Mouse (Mus musculus) neural tube, embryonic 11.5 days (tissue): ENCODE results near the gene Oxnad1. TPM values are rescaled to one million over a fixed set of nuclear protein-coding genes. Genes with fewer than 3 reads are reported as not detected.
"Not testable (repeated sequence)": the region's sequence is repeated elsewhere in the genome, so short reads cannot be mapped to it uniquely, and the experiment has no call there.

Source experiments
- ATAC-seq: fragments of 200-750 bp; cut with Nextera tagmentation; 2 replicates; pipeline ENCODE4 v1.8.0; 2017; ENCODE audit warnings: moderate number of reproducible peaks, mild to moderate bottlenecking, moderate TSS enrichment, moderate library complexity; ENCODE audit not compliant: insufficient read depth, low FRiP score, low TSS enrichment
- DNase-seq: peaks from one replicate; pipeline ENCODE4 v3.0.0-alpha.2; 2015; ENCODE audit warnings: low spot score
- H3K27ac ChIP-seq: fragments of 300-500 bp; sonication (generic); 2 replicates; pipeline ENCODE4 v1.5.1; 2014; ENCODE audit warnings: low read depth, mild to moderate bottlenecking, low read length
- H3K27me3 ChIP-seq: fragments of 300-500 bp; sonication (generic); 2 replicates; pipeline ENCODE4 v1.6.1; 2014; ENCODE audit warnings: mild to moderate bottlenecking, low read length, mixed read lengths; ENCODE audit not compliant: control insufficient read depth, insufficient read depth
- H3K36me3 ChIP-seq: fragments of 300-500 bp; sonication (generic); 2 replicates; pipeline ENCODE4 v1.6.1; 2014; ENCODE audit warnings: mild to moderate bottlenecking, low read length, moderate library complexity, mixed read lengths; ENCODE audit not compliant: control insufficient read depth, insufficient read depth
- H3K4me1 ChIP-seq: fragments of 300-500 bp; sonication (generic); 2 replicates; pipeline ENCODE4 v1.6.1; 2014; ENCODE audit warnings: low read length, mixed read lengths; ENCODE audit not compliant: control insufficient read depth, insufficient read depth
- H3K4me2 ChIP-seq: fragments of 300-500 bp; sonication (generic); 2 replicates; pipeline ENCODE4 v1.6.1; 2014; ENCODE audit warnings: low read depth, mild to moderate bottlenecking, moderate library complexity
- H3K4me3 ChIP-seq: fragments of 300-500 bp; sonication (generic); 2 replicates; pipeline ENCODE4 v1.5.1; 2014; ENCODE audit warnings: low read depth, low read length
- H3K9ac ChIP-seq: fragments of 300-500 bp; sonication (generic); 2 replicates; pipeline ENCODE4 v1.6.1; 2014; ENCODE audit warnings: mild to moderate bottlenecking, low read length
- H3K9me3 ChIP-seq: fragments of 300-500 bp; sonication (generic); 2 replicates; pipeline ENCODE4 v1.6.1; 2016; ENCODE audit warnings: low read length; ENCODE audit not compliant: control insufficient read depth
- WGBS: fragments of 180-500 bp; shearing (Covaris S2); extraction: QIAGEN DNeasy Blood & Tissue Kit; methylation state at CpG from one replicate; pipeline ENCODE4 v1.1.7; 2014; 5-methylcytosine and 5-hydroxymethylcytosine counted together
- polyA plus RNA-seq: library from polyadenylated mRNA; unstranded; fragments of >200 nt; fragmentation: Nextera tagmentation; extraction: Ambion mirVana; gene quantifications from 2 replicates; pipeline ENCODE4 v1.2.1, GENCODE M21; 2014

Oxnad1 gene
- polyA plus RNA-seq, 1 experiment from 2014 or later = 23.0 TPM

DNA sequence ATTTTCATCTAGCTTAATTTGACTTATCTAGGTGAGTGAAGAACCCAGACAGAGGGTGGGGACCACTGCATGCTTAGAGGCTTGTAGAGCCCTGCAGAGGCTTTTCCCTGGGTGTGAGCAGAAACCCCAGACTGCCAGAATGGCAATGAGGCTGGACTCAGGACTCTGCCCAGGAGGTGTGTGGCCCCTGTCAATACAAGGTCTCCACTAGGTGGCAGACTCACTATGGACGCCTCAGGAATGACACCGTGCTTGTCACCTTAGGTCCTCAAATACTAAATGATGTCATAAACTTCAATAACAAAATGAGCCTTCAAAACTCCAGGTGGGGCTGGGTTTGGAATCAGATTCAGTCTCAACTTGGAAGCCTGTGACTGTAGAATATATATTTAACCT is 36.7 kb downstream of the Oxnad1 start:
- Histone ChIP-seq H3K27me3 (no peaks in the 10 kb centered on the region), H3K4me1 (no peaks in the 10 kb centered on the region), H3K9ac (no peak overlapping the region), H3K4me2 (no peak overlapping the region), H3K36me3 (no peaks in the 10 kb centered on the region), H3K9me3 (no peaks in the 10 kb centered on the region), H3K27ac (no peak overlapping the region), H3K4me3 (no peak overlapping the region)
- ATAC-seq = no peak
- WGBS = 62% methylated on average over 2 of the region's 2 CpGs
- no peak for DNase-seq

DNA sequence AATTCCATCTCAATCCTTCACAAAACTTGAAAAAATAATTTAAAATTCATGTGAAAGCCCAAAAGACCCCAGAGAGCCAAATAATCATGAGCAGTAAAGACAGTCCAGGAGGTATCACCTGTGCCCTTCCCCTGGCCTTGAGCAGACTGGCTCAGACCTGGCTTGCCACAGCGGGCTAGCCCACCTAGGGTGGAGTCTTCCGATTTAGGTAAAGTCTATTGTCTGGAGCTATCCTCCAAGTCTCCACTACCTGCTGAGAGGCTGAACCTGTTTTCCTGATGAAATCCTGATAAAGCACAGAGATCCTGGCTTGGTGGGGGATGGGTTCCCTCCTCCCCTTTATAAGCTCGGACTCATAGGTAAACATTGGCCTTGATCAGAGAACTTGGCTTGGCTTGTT is 39.1 kb downstream of the Oxnad1 start:
- WGBS = 71% methylated on average over 3 of the region's 3 CpGs
- H3K4me3 ChIP-seq = no peak overlapping the region

DNA sequence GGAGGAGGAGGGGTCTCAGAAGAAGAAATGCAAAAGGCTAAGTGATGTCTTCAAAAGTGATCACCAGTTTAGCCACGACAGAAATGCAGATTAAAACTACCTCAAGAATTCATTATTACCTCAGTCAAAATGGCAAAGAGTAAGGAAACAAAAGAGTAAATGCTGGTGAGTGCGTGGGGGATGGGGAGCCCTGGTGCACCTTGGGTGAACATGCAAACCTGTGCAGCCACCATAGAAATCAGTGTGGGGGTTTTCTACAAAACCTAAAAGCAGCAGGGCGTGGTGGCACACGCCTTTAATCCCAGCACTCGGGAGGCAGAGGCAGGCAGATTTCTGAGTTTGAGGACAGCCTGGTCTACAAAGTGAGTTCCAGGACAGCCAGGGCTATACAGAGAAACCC is 40.1 kb downstream of the Oxnad1 start:
- DNase-seq, H3K9me3 ChIP-seq, ATAC-seq, H3K27me3 ChIP-seq, H3K27ac ChIP-seq, H3K9ac ChIP-seq, H3K4me1 ChIP-seq, H3K36me3 ChIP-seq, H3K4me2 ChIP-seq, H3K4me3 ChIP-seq: not testable (repeated sequence)
- WGBS = 84% methylated on average over 5 of the region's 5 CpGs

More for the DNA sequence above, 39.1 kb downstream of the Oxnad1 start:
- Histone ChIP-seq H3K36me3 (no peaks in the 10 kb centered on the region), H3K27me3 (no peaks in the 10 kb centered on the region), H3K9me3 (no peaks in the 10 kb centered on the region), H3K4me2 (no peak overlapping the region), H3K9ac (no peak overlapping the region), H3K27ac (no peak overlapping the region), H3K4me1 (no peaks in the 10 kb centered on the region)
- ATAC-seq (no peak), DNase-seq (no peak)

DNA sequence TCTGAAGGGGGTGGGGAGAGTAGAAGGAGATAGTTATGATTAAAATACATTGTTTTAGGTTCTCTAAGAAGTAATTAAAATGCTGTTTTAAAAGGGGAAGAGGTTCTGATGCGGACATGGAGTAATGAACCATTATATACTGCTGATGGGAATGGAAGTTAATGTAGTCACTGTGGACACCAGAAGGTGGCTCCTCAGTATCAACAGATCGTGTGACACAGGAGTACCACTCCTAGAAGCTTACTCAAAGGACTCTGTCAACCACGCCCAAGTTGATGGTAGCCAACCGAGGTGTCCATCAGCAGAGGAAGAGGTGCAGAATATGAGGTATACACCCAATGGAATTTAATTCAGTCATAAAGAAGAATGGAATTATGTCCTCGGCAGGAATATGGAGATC is 43.2 kb downstream of the Oxnad1 start:
- H3K9ac ChIP-seq = no peak overlapping the region
- 82% methylated on average over 5 of the region's 5 CpGs for WGBS
- DNase-seq (no peak), ATAC-seq (no peak)
- no peaks in the 10 kb centered on the region for H3K4me1 ChIP-seq
- H3K4me2 ChIP-seq = no peak overlapping the region
- no peak overlapping the region for H3K27ac ChIP-seq
- H3K36me3 ChIP-seq = no peaks in the 10 kb centered on the region
- H3K4me3 ChIP-seq = no peak overlapping the region
- no peaks in the 10 kb centered on the region for H3K9me3 ChIP-seq
- H3K27me3 ChIP-seq = no peaks in the 10 kb centered on the region

DNA sequence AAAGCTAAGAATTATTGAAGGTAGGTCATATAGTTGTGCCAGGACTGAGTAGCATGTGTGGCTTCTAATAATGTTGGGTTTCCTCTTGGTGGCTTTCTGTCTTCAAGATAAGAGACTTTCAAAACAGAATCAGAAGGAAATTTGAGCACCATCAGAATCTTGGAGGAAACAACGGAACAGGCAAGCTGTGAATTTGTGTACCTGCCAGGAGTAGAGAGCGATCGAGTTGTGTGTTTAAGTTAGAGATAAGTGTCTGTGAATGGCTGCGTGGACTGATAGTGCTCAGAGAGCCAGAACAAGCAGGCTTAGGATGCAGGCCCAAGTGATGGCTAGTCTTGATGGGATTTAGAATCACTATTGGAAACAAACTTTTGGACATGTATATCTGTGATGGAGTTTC is 46.7 kb downstream of the Oxnad1 start:
- Histone ChIP-seq H3K27ac (no peak overlapping the region), H3K36me3 (no peaks in the 10 kb centered on the region), H3K27me3 (no peaks in the 10 kb centered on the region), H3K9me3 (no peaks in the 10 kb centered on the region), H3K4me3 (no peak overlapping the region), H3K4me2 (no peak overlapping the region), H3K4me1 (no peaks in the 10 kb centered on the region), H3K9ac (no peak overlapping the region)
- WGBS = 88% methylated on average over 4 of the region's 4 CpGs
- ATAC-seq = no peak
- DNase-seq = no peak

DNA sequence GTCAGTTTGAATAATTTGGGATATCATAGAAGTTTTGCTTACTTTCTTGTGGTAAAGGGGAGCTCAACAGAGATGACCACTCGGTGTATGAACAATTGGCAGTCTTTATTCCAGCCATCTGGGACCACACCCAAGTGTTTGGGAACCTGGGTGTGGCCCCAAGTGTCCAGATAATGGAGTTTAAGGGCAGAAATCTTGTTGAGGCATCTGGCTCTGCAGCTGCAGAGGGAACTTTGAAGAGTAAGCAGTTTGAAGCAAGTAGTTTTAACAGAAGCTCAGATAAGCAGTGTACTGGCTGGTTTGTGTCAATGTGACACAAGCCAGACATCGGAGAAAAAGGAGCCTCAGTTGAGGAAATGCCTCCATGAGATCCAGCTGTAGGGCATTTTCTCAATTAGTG is 49.1 kb downstream of the Oxnad1 start:
- H3K27me3 ChIP-seq = no peaks in the 10 kb centered on the region
- no peaks in the 10 kb centered on the region for H3K36me3 ChIP-seq
- no peak overlapping the region for H3K9ac ChIP-seq
- H3K4me1 ChIP-seq = no peaks in the 10 kb centered on the region
- H3K27ac ChIP-seq = no peak overlapping the region
- H3K4me2 ChIP-seq = no peak overlapping the region
- ATAC-seq (no peak), DNase-seq (no peak)
- H3K9me3 ChIP-seq = no peaks in the 10 kb centered on the region
- WGBS = 78% methylated on average over 2 of the region's 2 CpGs
- H3K4me3 ChIP-seq = no peak overlapping the region

DNA sequence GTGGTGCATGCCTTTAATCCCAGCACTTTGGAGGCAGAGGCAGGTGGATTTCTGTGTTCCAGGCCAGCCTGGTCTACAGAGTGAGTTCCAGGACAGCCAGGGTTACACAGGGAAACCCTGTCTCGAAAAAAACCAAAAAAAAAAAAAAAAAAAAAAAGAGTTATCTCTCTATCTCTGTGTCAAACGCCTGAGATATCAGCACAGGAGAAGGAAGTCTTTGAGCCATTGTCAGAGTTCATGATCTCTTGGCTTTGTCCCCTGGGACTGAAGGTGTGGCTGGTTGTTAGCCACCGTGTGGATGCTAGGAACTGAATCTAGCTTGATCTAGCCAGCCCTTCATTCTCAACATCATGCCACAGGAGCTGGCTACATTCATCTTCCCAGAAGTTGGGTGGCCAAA is 51.3 kb downstream of the Oxnad1 start:
- not testable (repeated sequence) for H3K27me3 ChIP-seq, DNase-seq, H3K4me2 ChIP-seq, ATAC-seq, H3K27ac ChIP-seq, H3K9ac ChIP-seq, H3K36me3 ChIP-seq, H3K4me3 ChIP-seq, H3K4me1 ChIP-seq, H3K9me3 ChIP-seq
- 78% methylated on average over 3 of the region's 3 CpGs for WGBS

DNA sequence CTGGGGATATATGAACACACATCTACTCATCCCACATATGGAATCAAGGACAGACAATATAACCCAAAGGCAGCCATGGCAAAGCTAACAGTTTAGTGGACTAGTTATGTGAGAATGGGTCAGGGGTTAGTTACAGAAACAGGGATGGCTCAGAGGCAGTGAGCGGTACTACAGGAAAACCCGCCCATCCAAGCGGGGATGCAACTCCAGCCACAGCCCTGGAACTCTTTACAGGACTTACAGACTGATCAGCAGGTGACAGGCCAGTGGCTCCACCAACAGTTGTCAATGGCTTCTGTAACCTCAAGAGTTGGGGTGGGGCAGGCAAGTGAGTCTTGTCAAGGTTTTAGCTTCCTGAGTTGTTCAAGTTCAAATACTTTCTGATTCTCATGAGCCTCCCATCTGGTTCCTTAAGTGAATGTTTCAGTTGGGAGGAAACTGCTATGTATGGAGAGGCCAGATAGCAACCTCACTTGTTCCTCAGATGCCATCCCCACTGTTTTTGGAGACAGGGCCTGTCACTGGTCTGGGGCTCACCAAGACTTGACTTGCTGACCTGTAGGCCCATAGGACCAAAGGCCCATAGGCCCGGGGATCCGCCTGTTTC is 55.3 kb downstream of the Oxnad1 start:
- ATAC-seq = no peak
- 77% methylated on average over 5 of the region's 5 CpGs for WGBS

DNA sequence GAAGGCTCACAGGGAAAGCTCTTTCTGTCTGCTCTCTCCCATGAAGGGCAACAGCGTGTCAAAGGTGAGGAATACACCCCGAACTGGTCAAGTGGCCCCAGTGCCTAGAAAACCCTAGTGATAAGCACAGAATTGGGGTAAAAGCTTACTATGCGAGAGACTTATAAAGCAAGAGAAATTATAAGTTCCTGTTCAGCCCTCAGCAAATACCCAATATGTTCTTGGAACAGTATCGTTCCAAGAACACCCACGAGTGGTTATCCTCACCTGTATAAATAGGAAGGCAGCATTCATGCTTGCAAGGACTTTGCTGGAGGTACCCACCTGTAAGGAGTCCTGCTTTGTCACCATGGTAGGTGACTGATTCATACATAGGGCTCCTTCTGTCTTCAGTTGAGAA is 56.5 kb downstream of the Oxnad1 start, which contains the start of gene Msmb:
TSS of gene Msmb (plus strand) at position 301 of the 400 bp plus-strand sequence.
- Histone ChIP-seq H3K4me2 (no peak within 1 kb of the TSS), H3K9ac (no peak within 1 kb of the TSS), H3K27ac (no peak within 1 kb of the TSS), H3K4me3 (no peak within 1 kb of the TSS), H3K9me3 (no peaks in the 10 kb centered on the region), H3K27me3 (no peaks in the 10 kb centered on the region), H3K36me3 (no peaks in the 10 kb centered on the region), H3K4me1 (no peaks in the 10 kb centered on the region)
- ATAC-seq (no peak), DNase-seq (no peak)
- WGBS = 88% methylated on average over 5 of the region's 5 CpGs

More for the DNA sequence above, 55.3 kb downstream of the Oxnad1 start:
- Histone ChIP-seq H3K27me3 (no peaks in the 10 kb centered on the region), H3K27ac (no peak overlapping the region), H3K4me1 (no peaks in the 10 kb centered on the region), H3K9me3 (no peaks in the 10 kb centered on the region), H3K4me3 (no peak overlapping the region), H3K36me3 (no peaks in the 10 kb centered on the region), H3K4me2 (no peak overlapping the region), H3K9ac (no peak overlapping the region)
- DNase-seq = no peak
